In genomic region chr4:132354571-132354970, GRCm38 (mm10) we compare ENCODE assay signal across 8 mouse cellular contexts. TPM values are rescaled to one million over a fixed set of nuclear protein-coding genes. Genes with fewer than 3 reads are reported as not detected.
DNase-seq lines count a peak whose midpoint lies in the region; ATAC-seq and TF ChIP-seq lines count a peak whose summit lies in the region.

No protein-coding gene starts in this region.

- peak overlapping the region; percentile 96; the same call in 1 of the 2 replicates for H3K27ac ChIP-seq in testis, adult 2 months (ENCODE audit: control insufficient read depth, insufficient read depth, low read depth, low read length)
- H3K27ac ChIP-seq in intestine, embryonic 15.5 days: no peak overlapping the region
- H3K27ac ChIP-seq in left cerebral cortex, adult 2 months: no peak overlapping the region

- H3K27me3 ChIP-seq in testis, adult 2 months (ENCODE audit: control insufficient read depth, insufficient read depth, low read length): no peaks in the 10 kb centered on the region
- H3K27me3 ChIP-seq in intestine, embryonic 15.5 days (replicated peaks): no peaks in the 10 kb centered on the region

- H3K36me3 ChIP-seq in testis, adult 2 months (ENCODE audit: control insufficient read depth, insufficient read depth, low read length): no peaks in the 10 kb centered on the region; the same call in 1 of the 2 replicates
- peaks cover 16% of the 10 kb centered on the region for H3K36me3 ChIP-seq in intestine, embryonic 15.5 days

- no peak overlapping the region for H3K9ac ChIP-seq in intestine, embryonic 15.5 days

- TF ChIP-seq CTCF in testis, adult 2 months (IDR thresholded peaks at IDR 0.05; ENCODE audit: control insufficient read depth, insufficient read depth, insufficient replicate concordance, low read depth, low read length): no peak
- TF ChIP-seq CTCF in left cerebral cortex, adult 2 months (IDR thresholded peaks at IDR 0.05): no peak

- H3K4me2 ChIP-seq in intestine, embryonic 15.5 days (replicated peaks): no peak overlapping the region

- H3K4me1 ChIP-seq in testis, adult 2 months (ENCODE audit: control insufficient read depth, insufficient read depth, low read length): peaks cover 7% of the 10 kb centered on the region
- H3K4me1 ChIP-seq in intestine, embryonic 15.5 days (replicated peaks): peaks cover 10% of the 10 kb centered on the region

- H3K4me3 ChIP-seq in testis, adult 2 months (ENCODE audit: control insufficient read depth, low read depth, low read length): peak overlapping the region; percentile 91
- H3K4me3 ChIP-seq in intestine, embryonic 15.5 days (replicated peaks): no peak overlapping the region
- no peak overlapping the region for H3K4me3 ChIP-seq in left cerebral cortex, adult 2 months

- peak; percentile 22 for DNase-seq in left cerebral cortex, postnatal 4 days
- no peak for DNase-seq in left cerebral cortex, adult 8-10 months (ENCODE audit: low spot score in 2 of 2)
- DNase-seq in adrenal gland, adult 8-10 months: peak; percentile 73
- peak; percentile 67 to 87 for DNase-seq in kidney, postnatal 25 days
- DNase-seq in left cerebral cortex, adult 2 months (ENCODE audit: extremely low spot score in 1 of 2, low spot score in 2 of 2): no peak
- no peak for DNase-seq in T-cell, adult 2 months (ENCODE audit: low spot score)

- 91% methylated on average over 4 of the region's 4 CpGs for WGBS in intestine, embryonic 15.5 days

- intact Hi-C loops in left cerebral cortex, postnatal 4 days (cut with DNase I): no loop called here
- intact Hi-C loops in left cerebral cortex, adult 2 months (cut with DNase I): loop anchor here (5.0 kb wide), 2 partner anchors 58 to 108 kb away; partner anchors contain the start of gene Med18

- TF ChIP-seq POLR2A in testis, adult 2 months (IDR thresholded peaks at IDR 0.05; ENCODE audit: control insufficient read depth, low read depth, low read length): no peak

- no peak for ATAC-seq in intestine, embryonic 15.5 days

- no peaks in the 10 kb centered on the region for H3K9me3 ChIP-seq in intestine, embryonic 15.5 days

RNA-seq across cellular contexts. Expression of gene Rcc1, which starts 1.2 kb away (rescaled TPM):
- 10 to 100 TPM; 17.6 to 22.0 TPM for total RNA-seq in left cerebral cortex, postnatal 4 days (2021)
- total RNA-seq in left cerebral cortex, adult 8-10 months (2022): 10 to 100 TPM; 12.0 to 15.5 (median 14.2) TPM
- total RNA-seq in adrenal gland, adult 8-10 months (2022): 10 to 100 TPM; 12.7 to 18.0 (median 15.7) TPM
- polyA plus RNA-seq in testis, adult 2 months (2012; rRNA removed): 179 and 185 TPM in 2 replicates
- polyA plus RNA-seq in intestine, embryonic 15.5 days (2015; fragmentation: Nextera tagmentation; extraction: Ambion mirVana): 90.5 and 90.9 TPM in 2 replicates
- 10 to 100 TPM; 13.0 to 14.3 TPM for total RNA-seq in left cerebral cortex, adult 2 months (2021)

RNA-seq across cellular contexts. Expression of gene Trnau1ap, which starts 25.2 kb away (rescaled TPM):
- total RNA-seq in left cerebral cortex, postnatal 4 days (2021): 10 to 100 TPM; 40.9 to 47.2 TPM
- total RNA-seq in left cerebral cortex, adult 8-10 months (2022): 10 to 100 TPM; 20.6 to 30.6 (median 29.0) TPM
- 10 to 100 TPM; 29.4 to 44.1 (median 41.8) TPM for total RNA-seq in adrenal gland, adult 8-10 months (2022)
- polyA plus RNA-seq in testis, adult 2 months (2012; rRNA removed): 5.1 and 6.0 TPM in 2 replicates
- 74.5 and 82.9 TPM in 2 replicates for polyA plus RNA-seq in intestine, embryonic 15.5 days (2015; fragmentation: Nextera tagmentation; extraction: Ambion mirVana)
- 10 to 100 TPM; 22.4 to 24.9 TPM for total RNA-seq in left cerebral cortex, adult 2 months (2021)

RNA-seq across cellular contexts. Expression of gene Rab42, which starts 51.4 kb away (rescaled TPM):
- total RNA-seq in left cerebral cortex, postnatal 4 days (2021): 1 to 10 TPM; 1.4 to 2.1 TPM
- total RNA-seq in left cerebral cortex, adult 8-10 months (2022): 1 to 10 TPM; 1.5 to 3.3 (median 2.3) TPM
- 1 to 10 TPM; 2.6 to 5.1 (median 3.9) TPM for total RNA-seq in adrenal gland, adult 8-10 months (2022)
- polyA plus RNA-seq in testis, adult 2 months (2012; rRNA removed): 24.9 and 31.4 TPM in 2 replicates
- polyA plus RNA-seq in intestine, embryonic 15.5 days (2015; fragmentation: Nextera tagmentation; extraction: Ambion mirVana): 3.6 and 3.9 TPM in 2 replicates
- 1 to 10 TPM; 1.6 to 2.6 TPM for total RNA-seq in left cerebral cortex, adult 2 months (2021)

Comparison
In these comparisons a context has a peak if more than half of its experiments do, and no peak if none do; other contexts are left out.
1. DNase-seq: peak in left cerebral cortex, postnatal 4 days (single experiment), adrenal gland, adult 8-10 months (single experiment) and kidney, postnatal 25 days (2 of 2); none in left cerebral cortex, adult 8-10 months (0 of 2), left cerebral cortex, adult 2 months (0 of 2) and T-cell, adult 2 months (single experiment).